Mouse (Mus musculus): ENCODE measurements around the gene Kcnk2.
A peak's percentile ranks its signal among the peaks of the same experiment; 100 is the strongest.
"Not testable (repeated sequence)": the region's sequence is repeated elsewhere in the genome, so short reads cannot be mapped to it uniquely, and the experiment has no call there.

Gene Kcnk2

DNA sequence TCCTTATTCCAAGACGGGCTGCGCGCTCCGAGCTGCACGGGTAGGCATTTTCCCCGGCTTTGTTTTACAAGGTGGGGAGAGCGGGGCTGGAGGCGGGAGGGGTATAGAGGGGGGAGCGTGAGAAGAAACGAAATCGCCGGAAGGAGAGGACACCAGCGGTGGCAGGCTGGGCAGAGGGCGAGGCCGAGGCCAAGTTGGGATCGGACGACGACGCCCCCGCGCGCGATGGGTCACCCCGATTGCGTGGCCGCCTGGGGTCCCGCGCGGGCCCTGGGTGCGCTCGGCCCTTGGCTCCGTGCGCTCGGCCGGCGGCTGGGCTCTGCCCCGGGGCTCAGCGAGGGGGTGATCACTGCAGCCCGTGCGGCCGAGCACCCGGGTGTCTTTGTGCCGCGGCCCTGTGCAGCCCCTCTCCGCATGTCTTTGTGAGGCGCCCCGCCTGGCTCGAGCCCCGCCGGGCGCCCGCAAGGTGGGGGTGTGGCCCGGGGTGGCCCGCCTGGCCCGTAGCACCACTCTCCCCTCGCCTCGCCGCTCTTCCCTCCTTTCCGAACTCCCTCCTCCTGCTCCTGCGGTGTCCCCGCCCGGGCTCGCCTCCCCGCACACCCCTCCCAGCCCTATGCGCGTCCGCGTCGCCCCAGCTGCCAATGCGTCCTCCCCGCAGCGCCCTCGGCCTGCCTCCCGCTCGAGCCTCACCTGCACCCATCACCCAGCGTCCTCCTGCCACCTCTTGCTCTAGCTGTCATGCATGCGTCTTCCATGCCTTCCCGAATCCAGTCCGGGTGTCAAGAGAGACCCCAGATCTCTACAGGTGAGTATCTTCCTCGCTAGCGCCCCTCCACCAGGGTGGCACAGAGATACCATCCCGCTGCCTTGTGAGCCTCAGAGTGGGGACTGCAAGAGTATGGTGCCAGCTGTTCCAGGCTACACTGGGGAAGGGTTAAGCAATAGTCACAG lies 58.5 kb downstream of the Kcnk2 start:
- no peak for DNase-seq (ENCODE audit: low spot score in 2 of 2)

GRCm38 (mm10) chr1:189342416-189343104 lies 59.5 kb downstream of the Kcnk2 start:
- DNase-seq (ENCODE audit: low spot score in 2 of 2) = no peak

DNA sequence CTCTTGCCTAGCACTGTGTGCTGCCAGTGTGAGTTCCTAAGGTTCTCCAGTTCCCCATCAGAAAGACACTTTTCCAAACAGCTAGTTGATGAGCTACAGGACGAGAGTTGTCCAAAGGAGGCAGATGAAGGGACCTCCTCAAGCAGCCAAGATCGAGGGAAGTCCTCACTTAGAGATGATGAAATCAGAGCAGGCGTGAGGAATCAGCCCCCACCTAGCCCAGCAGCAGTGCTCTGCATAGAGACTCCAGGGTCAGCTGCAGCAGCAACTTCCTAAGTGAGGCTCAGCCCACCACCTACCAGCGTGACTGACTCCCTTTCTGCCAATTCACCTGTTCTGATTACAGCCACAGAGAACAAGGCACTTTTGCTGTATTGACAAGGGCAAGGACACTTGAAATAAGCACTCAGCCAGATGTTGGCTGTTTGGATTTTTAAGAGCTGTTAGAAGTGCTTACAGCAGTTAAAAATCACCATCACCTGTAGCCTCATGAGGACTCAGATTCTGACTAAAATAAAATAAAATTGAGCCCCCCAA lies 60.6 kb downstream of the Kcnk2 start:
- no peak for DNase-seq (ENCODE audit: low spot score in 2 of 2)

DNA sequence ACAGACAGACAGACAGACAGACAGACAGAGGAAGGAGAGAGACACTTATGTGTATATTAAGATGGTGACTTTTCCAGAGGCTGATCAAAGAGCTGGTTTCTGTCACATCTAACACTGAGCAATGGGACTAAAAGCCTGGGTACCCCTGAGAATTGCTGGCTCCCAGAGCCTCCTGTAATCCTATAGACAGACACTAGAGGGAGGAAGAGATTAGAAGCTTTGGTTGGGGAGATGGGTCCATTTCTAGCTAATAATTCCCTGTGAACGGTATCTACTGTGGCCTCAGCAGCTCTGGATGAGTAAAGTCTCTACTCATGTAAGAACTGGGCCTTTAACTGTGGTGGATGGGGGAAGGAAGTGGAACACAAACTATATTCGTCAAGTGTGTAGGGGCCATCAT lies 86.2 kb downstream of the Kcnk2 start:
- DNase-seq (ENCODE audit: low spot score in 2 of 2) = no peak

- DNase-seq (ENCODE audit: low spot score in 2 of 2) = no peak
Observed at GRCm38 (mm10) chr1:189314495-189314894, 87.6 kb downstream of the Kcnk2 start.

DNA sequence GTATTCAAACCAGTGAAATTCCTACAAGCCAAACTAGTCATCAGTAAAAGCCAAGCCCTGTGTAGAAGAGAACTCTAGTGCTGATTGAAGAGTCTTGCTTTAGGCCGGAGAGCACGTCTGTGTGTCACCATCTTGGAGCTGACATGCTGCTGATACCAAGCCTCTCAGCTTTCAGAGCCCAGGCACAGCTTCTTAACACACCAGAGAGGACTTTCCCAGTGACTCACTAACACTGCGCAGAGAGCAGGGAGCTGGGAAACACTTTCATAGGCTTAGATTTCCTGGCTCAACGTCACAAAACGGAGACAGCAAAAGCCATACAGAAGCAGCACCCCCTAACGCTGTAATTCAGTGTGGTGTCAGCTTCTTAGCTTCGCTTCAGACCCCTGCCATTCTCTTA lies 88.3 kb downstream of the Kcnk2 start:
- no peak for DNase-seq (ENCODE audit: low spot score in 2 of 2)

DNA sequence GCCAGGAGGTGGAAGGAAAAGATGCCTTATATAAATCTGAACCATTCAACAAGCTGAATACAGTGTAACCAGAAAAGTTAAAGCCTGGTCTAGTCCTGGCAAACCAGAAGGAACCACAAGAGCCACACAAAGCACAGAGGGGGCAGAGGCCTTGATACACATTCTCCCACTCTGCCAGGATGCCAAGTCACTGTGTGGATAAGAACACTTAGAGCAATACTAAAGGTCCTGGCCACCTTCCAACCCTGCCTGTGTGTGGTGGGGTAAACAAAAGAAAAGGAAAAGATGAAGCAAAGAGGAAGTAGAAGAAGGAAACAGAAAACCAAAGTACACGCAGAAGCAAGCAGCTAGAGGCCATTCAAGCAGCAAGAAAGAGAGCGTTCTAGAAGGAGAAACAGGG lies 91.9 kb downstream of the Kcnk2 start:
- no peak for DNase-seq (ENCODE audit: low spot score in 2 of 2)

GRCm38 (mm10) chr1:189304988-189305522 lies 97.0 kb downstream of the Kcnk2 start:
- no peak for DNase-seq (ENCODE audit: low spot score in 2 of 2)

GRCm38 (mm10) chr1:189303001-189303400 lies 99.1 kb downstream of the Kcnk2 start:
- no peak for DNase-seq (ENCODE audit: low spot score in 2 of 2)

DNA sequence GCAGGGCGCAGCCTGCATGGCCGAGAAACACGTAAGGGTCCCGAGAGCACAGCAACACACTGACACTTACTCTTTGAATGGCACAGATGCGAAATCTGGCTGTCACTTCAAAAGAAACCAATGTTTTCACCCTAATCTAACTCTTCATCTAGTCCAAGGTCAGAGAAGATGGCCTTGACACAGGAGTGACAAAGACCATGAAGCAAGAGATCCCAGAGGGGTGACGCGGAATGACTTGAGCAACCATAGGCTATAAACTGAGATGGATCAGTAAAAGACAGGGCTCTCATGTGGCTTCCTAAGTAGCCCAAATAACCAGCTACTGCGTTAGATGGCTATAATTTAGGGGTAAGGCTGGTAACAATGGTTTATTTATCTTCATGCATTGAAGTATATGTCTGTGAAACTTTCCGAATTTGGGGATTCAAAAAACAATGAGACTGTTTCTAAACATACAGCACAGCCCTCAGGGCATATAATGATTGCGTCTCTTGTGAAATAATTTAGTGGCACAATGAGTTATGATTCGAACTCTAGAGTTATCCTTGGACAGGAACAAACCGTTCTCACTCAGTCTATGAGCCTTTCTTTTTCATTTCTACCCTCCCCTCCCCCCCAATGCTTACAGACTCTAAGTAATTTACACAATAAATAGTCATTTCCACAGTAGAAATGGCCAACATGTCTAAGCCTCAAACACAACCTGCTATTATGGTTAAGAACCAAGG lies 108.2 kb downstream of the Kcnk2 start:
- DNase-seq (ENCODE audit: low spot score in 2 of 2) = no peak

- no peak for DNase-seq (ENCODE audit: low spot score in 2 of 2)
Observed at GRCm38 (mm10) chr1:189290885-189291284, 111.2 kb downstream of the Kcnk2 start.

DNA sequence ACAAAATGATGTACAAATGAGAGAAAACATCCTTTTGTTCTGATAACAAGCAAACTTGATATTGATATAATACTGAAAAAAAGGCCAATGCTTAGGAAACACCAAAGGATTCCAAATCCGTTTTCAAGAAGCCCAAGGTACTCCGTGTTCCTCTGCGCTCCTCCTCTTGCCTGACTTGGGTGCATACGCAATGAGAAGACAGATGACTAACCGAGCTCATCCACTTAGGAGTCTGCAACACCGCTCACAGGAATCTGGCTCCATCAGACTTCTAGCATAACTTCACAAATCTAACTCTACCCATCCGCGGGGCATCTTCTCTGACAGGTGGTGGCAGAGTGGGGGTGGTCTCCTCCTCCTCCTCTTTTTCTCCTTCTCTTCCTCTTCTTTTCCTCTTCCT lies 113.1 kb downstream of the Kcnk2 start:
- DNase-seq (ENCODE audit: low spot score in 2 of 2) = no peak

DNA sequence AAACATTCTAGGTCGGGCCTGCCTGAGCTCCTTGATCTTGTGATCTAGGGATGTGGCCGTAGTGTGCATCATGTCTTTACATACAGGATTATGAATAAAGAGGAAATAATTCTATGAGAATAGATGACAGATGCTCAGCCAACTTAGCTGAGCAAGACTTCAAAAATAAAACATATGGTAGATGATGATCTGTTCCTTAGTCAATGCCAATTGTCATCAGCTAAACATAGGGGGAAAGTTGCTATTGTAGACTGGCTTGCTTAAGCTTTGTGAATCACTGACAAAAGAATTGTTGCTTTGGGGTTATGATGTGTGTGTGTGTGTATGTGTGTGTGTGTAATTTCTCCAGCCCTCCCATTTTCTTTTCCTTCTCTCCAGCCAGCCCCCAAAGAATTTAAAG lies 129.8 kb downstream of the Kcnk2 start:
- no peak for DNase-seq (ENCODE audit: low spot score in 2 of 2)

DNA sequence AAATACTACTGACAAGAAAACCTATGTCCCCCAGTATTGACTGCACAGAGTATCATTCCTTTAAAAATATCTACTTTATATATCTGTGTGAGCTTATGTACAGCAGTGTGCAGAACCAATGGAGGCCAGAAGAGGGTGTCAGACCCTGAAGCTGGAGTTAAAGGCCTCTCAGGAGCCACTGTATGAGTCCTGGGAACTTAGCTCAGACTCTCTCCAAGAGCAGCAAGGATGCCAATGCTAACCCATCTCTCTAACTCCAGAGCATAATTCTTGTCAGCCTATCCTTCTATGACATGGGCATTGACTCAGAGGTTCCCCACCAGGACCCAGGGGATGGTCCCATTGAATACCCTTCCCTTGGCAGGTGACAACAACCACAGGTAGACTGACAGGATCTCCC lies 148.4 kb downstream of the Kcnk2 start:
- DNase-seq (ENCODE audit: low spot score in 2 of 2) = no peak

DNA sequence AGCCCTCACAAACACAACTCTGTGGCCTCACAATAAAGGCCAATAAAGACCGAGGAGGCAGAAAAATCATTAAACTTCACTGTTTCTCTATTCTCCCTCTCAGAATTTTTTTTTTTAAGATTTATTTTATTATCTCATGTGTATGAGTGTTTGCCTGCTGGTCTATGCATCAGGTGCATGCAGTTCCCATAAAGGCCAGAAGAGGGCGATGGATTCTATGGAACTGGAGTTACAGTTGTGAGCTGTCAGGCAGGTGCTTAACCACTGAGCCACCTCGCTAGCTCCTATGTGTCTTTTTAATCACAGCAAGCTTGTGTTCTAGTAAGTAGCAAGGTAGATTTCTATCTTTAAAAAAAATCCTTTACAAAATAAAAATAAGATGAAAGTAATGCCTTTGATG lies 148.9 kb downstream of the Kcnk2 start:
- DNase-seq (ENCODE audit: low spot score in 2 of 2) = peak in 1 of 2 experiments; percentile 13

- not testable (repeated sequence) for DNase-seq (ENCODE audit: low spot score in 2 of 2)
Observed at GRCm38 (mm10) chr1:189243206-189243605, 158.9 kb downstream of the Kcnk2 start.

- no peak for DNase-seq (ENCODE audit: low spot score in 2 of 2)
Observed at GRCm38 (mm10) chr1:189235261-189235660, 166.8 kb downstream of the Kcnk2 start.

GRCm38 (mm10) chr1:189232829-189233228 lies 169.2 kb downstream of the Kcnk2 start:
- DNase-seq (ENCODE audit: low spot score in 2 of 2) = no peak

- no peak for DNase-seq (ENCODE audit: low spot score in 2 of 2)
Observed at GRCm38 (mm10) chr1:189228222-189229084, 173.6 kb downstream of the Kcnk2 start.

- DNase-seq (ENCODE audit: low spot score in 2 of 2) = no peak
Observed at GRCm38 (mm10) chr1:189227479-189227878, 174.6 kb downstream of the Kcnk2 start.

- DNase-seq (ENCODE audit: low spot score in 2 of 2) = no peak
Observed at GRCm38 (mm10) chr1:189219051-189219450, 183.0 kb downstream of the Kcnk2 start.
